Mouse (Mus musculus) midbrain, embryonic 12.5 days (tissue): Measurements from ENCODE around the gene Prcc. TPM values are rescaled to one million over a fixed set of nuclear protein-coding genes. Genes with fewer than 3 reads are reported as not detected.

Source experiments
- ATAC-seq: fragments of 200-750 bp; cut with Nextera tagmentation; 2 replicates; pipeline ENCODE4 v1.8.0; 2017; ENCODE audit warnings: low read depth, moderate TSS enrichment, moderate library complexity; ENCODE audit not compliant: low FRiP score
- H3K27ac ChIP-seq: fragments of 300-500 bp; sonication (generic); replicated peaks from 2 replicates; pipeline ENCODE4 v1.5.1; 2016; ENCODE audit warnings: mild to moderate bottlenecking
- H3K27me3 ChIP-seq: fragments of 300-500 bp; sonication (generic); 2 replicates; pipeline ENCODE4 v1.6.1; 2016; ENCODE audit warnings: mild to moderate bottlenecking
- H3K36me3 ChIP-seq: fragments of 300-500 bp; sonication (generic); 2 replicates; pipeline ENCODE4 v1.6.1; 2016
- H3K4me1 ChIP-seq: fragments of 300-500 bp; sonication (generic); 2 replicates; pipeline ENCODE4 v1.6.1; 2016
- H3K4me2 ChIP-seq: fragments of 300-500 bp; sonication (generic); replicated peaks from 2 replicates; pipeline ENCODE4 v1.6.1; 2016; ENCODE audit warnings: mild to moderate bottlenecking, moderate library complexity
- H3K4me3 ChIP-seq: fragments of 300-500 bp; sonication (generic); 2 replicates; pipeline ENCODE4 v1.5.1; 2016; ENCODE audit warnings: mild to moderate bottlenecking
- H3K9ac ChIP-seq: fragments of 300-500 bp; sonication (generic); replicated peaks from 2 replicates; pipeline ENCODE4 v1.6.1; 2016; ENCODE audit warnings: mild to moderate bottlenecking, moderate library complexity
- H3K9me3 ChIP-seq: fragments of 300-500 bp; sonication (generic); 2 replicates; pipeline ENCODE4 v1.6.1; 2016; ENCODE audit warnings: mild to moderate bottlenecking
- WGBS: fragments of 180-500 bp; shearing (Covaris S2); methylation state at CpG from one replicate; pipeline ENCODE4 v1.1.7; 2016; 5-methylcytosine and 5-hydroxymethylcytosine counted together
- polyA plus RNA-seq: library from polyadenylated mRNA; unstranded; fragments of >200 nt; fragmentation: Nextera tagmentation; extraction: Ambion mirVana; gene quantifications from 2 replicates; pipeline ENCODE4 v1.2.1, GENCODE M21; 2016

The Prcc gene
- polyA plus RNA-seq, 1 experiment from 2014 or later = 15.9 TPM

- H3K4me2 ChIP-seq = no peak overlapping the region
- H3K27ac ChIP-seq = no peak overlapping the region
- peaks cover 74% of the 10 kb centered on the region for H3K36me3 ChIP-seq
- H3K9me3 ChIP-seq = no peaks in the 10 kb centered on the region
- H3K4me1 ChIP-seq = no peaks in the 10 kb centered on the region
- no peak for ATAC-seq
- no peaks in the 10 kb centered on the region for H3K27me3 ChIP-seq
- WGBS = 33% methylated on average over 3 of the region's 3 CpGs
- H3K4me3 ChIP-seq = no peak overlapping the region
- no peak overlapping the region for H3K9ac ChIP-seq
These were observed 25.6 kb downstream of the Prcc start for GRCm38 (mm10) chr3:87859813-87860212.

DNA sequence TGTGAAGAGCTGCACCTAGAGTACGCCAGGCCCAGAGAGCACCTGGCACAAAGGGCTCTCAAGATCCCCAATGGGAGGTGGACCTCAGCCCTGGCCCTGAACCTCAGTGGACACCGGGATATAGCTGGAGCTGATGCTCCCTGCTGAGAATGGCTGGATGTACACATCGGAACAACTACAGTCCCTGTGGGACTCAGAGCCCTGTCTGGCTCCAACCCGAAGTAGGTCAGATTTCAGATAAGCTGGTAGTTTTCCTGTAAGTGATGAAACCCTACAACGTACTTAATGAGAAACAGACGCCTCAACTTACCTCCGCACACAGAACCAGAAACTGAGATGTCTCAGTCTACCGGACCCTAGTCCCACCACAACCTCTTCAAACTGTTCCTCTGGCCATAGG lies 27.7 kb downstream of the Prcc start:
- no peak for ATAC-seq
- no peaks in the 10 kb centered on the region for H3K27me3 ChIP-seq
- peaks cover 61% of the 10 kb centered on the region for H3K36me3 ChIP-seq
- H3K9me3 ChIP-seq = no peaks in the 10 kb centered on the region
- no peak overlapping the region for H3K9ac ChIP-seq
- no peak overlapping the region for H3K4me2 ChIP-seq
- no peak overlapping the region for H3K4me3 ChIP-seq
- 91% methylated on average over 8 of the region's 8 CpGs for WGBS
- H3K4me1 ChIP-seq = peaks cover 6% of the 10 kb centered on the region; the same call in 1 of the 2 replicates
- H3K27ac ChIP-seq = no peak overlapping the region

GRCm38 (mm10) chr3:87855936-87856335 lies 29.5 kb downstream of the Prcc start:
- WGBS = 91% methylated on average over 8 of the region's 8 CpGs
- ATAC-seq = no peak
- no peaks in the 10 kb centered on the region for H3K9me3 ChIP-seq
- H3K4me1 ChIP-seq = peaks cover 6% of the 10 kb centered on the region; the same call in 1 of the 2 replicates
- H3K4me2 ChIP-seq = no peak overlapping the region
- peaks cover 45% of the 10 kb centered on the region for H3K36me3 ChIP-seq
- H3K9ac ChIP-seq = no peak overlapping the region
- H3K27ac ChIP-seq = no peak overlapping the region
- no peak overlapping the region for H3K4me3 ChIP-seq
- no peaks in the 10 kb centered on the region for H3K27me3 ChIP-seq

GRCm38 (mm10) chr3:87854795-87855568 lies 30.4 kb downstream of the Prcc start:
- 77% methylated on average over 7 of the region's 7 CpGs for WGBS
- no peak overlapping the region for H3K4me2 ChIP-seq
- H3K27ac ChIP-seq = no peak overlapping the region
- H3K9me3 ChIP-seq = no peaks in the 10 kb centered on the region
- peaks cover 6% of the 10 kb centered on the region; the same call in 1 of the 2 replicates for H3K4me1 ChIP-seq
- no peak overlapping the region for H3K4me3 ChIP-seq
- no peak for ATAC-seq
- H3K27me3 ChIP-seq = no peaks in the 10 kb centered on the region
- no peak overlapping the region for H3K9ac ChIP-seq
- peaks cover 38% of the 10 kb centered on the region for H3K36me3 ChIP-seq

DNA sequence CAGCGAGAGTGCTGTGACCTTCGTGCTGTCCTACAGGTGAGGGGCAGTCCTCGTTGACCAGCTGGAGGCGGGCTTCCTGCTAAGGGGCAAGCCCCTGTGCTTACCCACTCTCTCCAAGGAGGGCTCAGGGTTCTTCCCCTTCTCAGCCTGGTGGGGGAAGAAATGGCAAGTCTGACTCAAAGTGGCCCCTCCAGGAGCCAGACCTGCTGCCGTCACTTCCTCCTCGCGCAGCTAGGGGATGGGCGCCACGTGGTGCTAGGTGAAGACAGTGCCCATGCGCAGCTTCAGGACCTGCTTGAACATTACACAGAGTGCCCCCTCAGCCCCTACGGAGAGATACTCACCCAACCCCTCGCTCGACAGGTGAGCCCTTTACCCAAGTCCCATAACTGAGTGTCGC lies 36.3 kb downstream of the Prcc start:
- 84% methylated on average over 14 of the region's 14 CpGs for WGBS
- ATAC-seq = no peak
- H3K4me3 ChIP-seq = no peak overlapping the region
- H3K27ac ChIP-seq = no peak overlapping the region
- H3K27me3 ChIP-seq = no peaks in the 10 kb centered on the region
- no peaks in the 10 kb centered on the region for H3K9me3 ChIP-seq
- H3K36me3 ChIP-seq = no peaks in the 10 kb centered on the region
- H3K4me2 ChIP-seq = no peak overlapping the region
- H3K4me1 ChIP-seq = peaks cover 4% of the 10 kb centered on the region; the same call in 1 of the 2 replicates
- H3K9ac ChIP-seq = no peak overlapping the region

DNA sequence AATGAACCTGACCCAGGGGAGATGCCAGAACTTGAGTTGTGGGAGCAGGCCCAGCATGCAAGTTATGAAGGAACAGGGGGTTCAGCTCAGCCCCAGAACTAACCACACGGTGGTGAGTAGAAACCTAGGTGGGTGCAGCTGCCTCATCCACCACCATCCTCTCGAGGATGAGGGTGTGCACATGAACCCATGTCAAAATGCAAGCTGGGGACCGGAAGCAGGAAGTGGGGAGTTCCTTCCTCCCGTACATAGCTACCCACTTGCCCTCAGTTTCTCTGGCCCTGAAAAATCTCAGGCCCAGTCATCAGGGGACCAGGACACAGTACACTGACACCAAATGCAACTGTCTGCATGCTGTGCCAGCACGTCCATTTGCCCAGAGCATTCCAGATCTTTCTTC lies 37.7 kb downstream of the Prcc start:
- Histone ChIP-seq H3K9ac (no peak overlapping the region), H3K4me2 (no peak overlapping the region), H3K27ac (no peak overlapping the region), H3K9me3 (no peaks in the 10 kb centered on the region), H3K4me1 (no peaks in the 10 kb centered on the region), H3K4me3 (no peak overlapping the region), H3K27me3 (no peaks in the 10 kb centered on the region), H3K36me3 (no peaks in the 10 kb centered on the region)
- no peak for ATAC-seq
- WGBS = 85% methylated on average over 5 of the region's 5 CpGs

GRCm38 (mm10) chr3:87846650-87847110 lies 38.7 kb downstream of the Prcc start, which contains the start of gene Sh2d2a:
TSS of gene Sh2d2a (plus strand) at chr3:87846755.
- ATAC-seq = no peak
- Histone ChIP-seq H3K9me3 (no peaks in the 10 kb centered on the region), H3K9ac (no peak within 1 kb of the TSS), H3K27ac (no peak within 1 kb of the TSS), H3K4me2 (no peak within 1 kb of the TSS), H3K36me3 (no peaks in the 10 kb centered on the region), H3K4me1 (no peaks in the 10 kb centered on the region), H3K4me3 (no peak within 1 kb of the TSS), H3K27me3 (no peaks in the 10 kb centered on the region)
- WGBS = 72% methylated on average over 7 of the region's 7 CpGs

DNA sequence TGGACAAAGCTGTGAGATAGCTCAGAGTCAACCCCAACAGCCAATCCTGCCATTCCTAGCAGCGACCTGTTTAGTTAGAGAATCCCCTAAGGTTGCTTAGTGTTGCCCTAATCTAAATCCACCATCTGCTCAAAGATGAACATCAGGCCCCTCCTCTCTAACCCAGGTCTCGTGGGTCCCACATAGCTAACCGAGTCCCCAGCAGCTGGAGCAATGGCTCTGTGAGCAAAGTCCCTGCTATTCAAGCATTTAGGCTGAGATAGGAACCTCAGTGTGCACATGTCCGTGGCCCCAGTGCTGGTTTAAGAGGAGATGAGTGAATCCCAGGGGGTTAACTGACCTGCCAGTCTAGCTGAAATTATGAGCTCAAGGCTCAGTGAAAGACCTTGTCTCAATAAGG lies 39.2 kb downstream of the Prcc start:
- no peak for ATAC-seq
- WGBS = 67% methylated on average over 4 of the region's 4 CpGs
- H3K9ac ChIP-seq = no peak overlapping the region
- no peak overlapping the region for H3K27ac ChIP-seq
- no peaks in the 10 kb centered on the region for H3K9me3 ChIP-seq
- no peak overlapping the region for H3K4me2 ChIP-seq
- H3K36me3 ChIP-seq = no peaks in the 10 kb centered on the region
- no peak overlapping the region for H3K4me3 ChIP-seq
- no peaks in the 10 kb centered on the region for H3K4me1 ChIP-seq
- no peaks in the 10 kb centered on the region for H3K27me3 ChIP-seq

DNA sequence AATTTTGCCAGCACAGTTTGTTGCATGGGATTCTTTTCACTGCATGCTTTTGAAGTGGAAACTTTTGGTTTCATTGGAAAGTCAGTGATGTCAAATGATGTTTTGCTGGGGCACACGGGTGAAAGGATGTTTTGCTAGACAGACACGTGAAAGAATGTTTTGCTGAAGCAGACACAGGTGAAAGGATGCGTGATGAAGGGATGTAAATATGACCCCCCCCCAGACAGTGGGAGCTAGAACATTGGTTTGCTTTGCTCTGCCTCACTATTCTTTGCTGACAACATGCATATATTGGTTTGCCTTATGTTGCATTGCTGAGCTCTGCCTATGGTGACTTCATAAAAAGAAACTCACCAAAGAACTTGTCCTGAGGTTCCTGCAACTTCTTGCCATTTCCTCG lies 40.4 kb downstream of the Prcc start:
- no peak overlapping the region for H3K4me2 ChIP-seq
- no peak overlapping the region for H3K27ac ChIP-seq
- no peak overlapping the region for H3K9ac ChIP-seq
- H3K4me1 ChIP-seq = no peaks in the 10 kb centered on the region
- no peaks in the 10 kb centered on the region for H3K9me3 ChIP-seq
- H3K27me3 ChIP-seq = peaks cover 2% of the 10 kb centered on the region; the same call in 1 of the 2 replicates
- ATAC-seq = no peak
- H3K4me3 ChIP-seq = no peak overlapping the region
- no peaks in the 10 kb centered on the region for H3K36me3 ChIP-seq
- 82% methylated on average over 4 of the region's 4 CpGs for WGBS

DNA sequence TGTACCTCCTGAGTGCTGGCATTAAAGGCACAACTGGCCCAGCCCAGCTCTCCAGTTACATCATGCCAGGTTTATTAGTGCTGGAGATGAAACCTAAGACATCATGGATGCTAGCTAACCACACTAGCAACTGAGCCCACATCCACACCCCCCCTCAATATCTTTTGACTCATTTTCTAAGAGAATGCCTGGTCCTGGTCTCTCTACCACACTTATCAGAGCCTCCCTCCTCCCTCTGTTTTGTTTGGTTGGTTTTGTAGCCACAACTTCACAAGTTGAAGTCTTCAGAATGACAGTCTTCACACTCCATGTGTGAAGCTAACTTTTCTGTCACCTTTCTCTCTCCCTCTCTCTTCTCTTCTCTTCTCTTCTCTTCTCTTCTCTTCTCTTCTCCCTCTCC lies 44.5 kb downstream of the Prcc start:
- Histone ChIP-seq H3K27ac (no peak overlapping the region), H3K27me3 (peaks cover 7% of the 10 kb centered on the region; the same call in 1 of the 2 replicates), H3K9ac (no peak overlapping the region), H3K4me1 (no peaks in the 10 kb centered on the region), H3K9me3 (no peaks in the 10 kb centered on the region), H3K4me3 (no peak overlapping the region), H3K36me3 (no peaks in the 10 kb centered on the region), H3K4me2 (no peak overlapping the region)
- ATAC-seq = no peak

DNA sequence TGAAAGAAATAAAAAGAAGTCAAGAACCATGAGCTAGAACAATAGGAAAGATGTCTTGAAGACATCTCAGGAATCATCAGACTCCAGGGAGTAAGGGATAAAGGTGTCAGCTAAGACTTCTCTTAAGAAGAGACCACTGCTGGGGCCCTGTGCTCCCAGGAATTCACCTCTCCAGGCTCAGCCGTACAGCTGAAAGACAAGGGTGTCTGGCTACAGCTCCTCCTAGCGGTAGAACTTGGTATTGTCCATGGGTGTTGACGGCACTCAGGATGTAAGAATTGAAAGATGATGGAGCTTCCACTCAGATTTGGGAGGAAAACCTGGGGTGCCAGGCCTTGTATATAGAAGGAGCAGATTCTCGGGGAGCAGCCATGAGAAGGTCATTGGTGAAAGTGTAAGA lies 46.8 kb downstream of the Prcc start:
- Histone ChIP-seq H3K4me1 (no peaks in the 10 kb centered on the region), H3K9me3 (no peaks in the 10 kb centered on the region), H3K4me3 (no peak overlapping the region), H3K27ac (no peak overlapping the region), H3K27me3 (peaks cover 7% of the 10 kb centered on the region; the same call in 1 of the 2 replicates), H3K4me2 (no peak overlapping the region), H3K36me3 (no peaks in the 10 kb centered on the region), H3K9ac (no peak overlapping the region)
- ATAC-seq = no peak
- WGBS = under 1% methylated on average over 4 of the region's 4 CpGs

DNA sequence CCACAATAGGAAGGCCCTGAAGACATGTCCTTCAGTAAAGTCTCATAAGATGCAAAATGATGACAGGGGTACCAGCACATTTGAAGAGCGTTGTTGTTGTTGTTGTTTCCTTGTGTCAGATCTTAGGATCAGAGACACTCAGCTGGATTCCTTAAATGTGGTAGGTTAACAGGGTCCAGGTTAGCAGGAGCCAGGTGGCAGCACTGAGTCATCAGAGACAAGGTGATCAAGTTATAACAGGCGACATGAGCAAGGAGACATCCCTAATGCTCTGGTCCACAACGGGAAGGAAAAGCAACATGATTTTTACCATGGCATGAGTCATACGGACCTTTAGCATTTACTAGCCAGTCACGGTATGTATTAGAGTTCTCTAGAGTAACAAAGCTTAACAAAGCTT lies 51.9 kb downstream of the Prcc start:
- H3K9me3 ChIP-seq = no peaks in the 10 kb centered on the region
- H3K9ac ChIP-seq = no peak overlapping the region
- H3K36me3 ChIP-seq = no peaks in the 10 kb centered on the region
- no peak overlapping the region for H3K4me2 ChIP-seq
- ATAC-seq = no peak
- H3K27ac ChIP-seq = no peak overlapping the region
- H3K4me1 ChIP-seq = no peaks in the 10 kb centered on the region
- WGBS = 73% methylated on average over 5 of the region's 5 CpGs
- no peak overlapping the region for H3K4me3 ChIP-seq
- H3K27me3 ChIP-seq = no peaks in the 10 kb centered on the region
